Mouse (Mus musculus) lung, postnatal 4 days (tissue): ENCODE data around the gene Exoc2.

Experiments used
- DNase-seq, 2 experiments: peaks; one replicate each; pipeline ENCODE4 v3.0.0; 2021

The Exoc2 gene

DNA sequence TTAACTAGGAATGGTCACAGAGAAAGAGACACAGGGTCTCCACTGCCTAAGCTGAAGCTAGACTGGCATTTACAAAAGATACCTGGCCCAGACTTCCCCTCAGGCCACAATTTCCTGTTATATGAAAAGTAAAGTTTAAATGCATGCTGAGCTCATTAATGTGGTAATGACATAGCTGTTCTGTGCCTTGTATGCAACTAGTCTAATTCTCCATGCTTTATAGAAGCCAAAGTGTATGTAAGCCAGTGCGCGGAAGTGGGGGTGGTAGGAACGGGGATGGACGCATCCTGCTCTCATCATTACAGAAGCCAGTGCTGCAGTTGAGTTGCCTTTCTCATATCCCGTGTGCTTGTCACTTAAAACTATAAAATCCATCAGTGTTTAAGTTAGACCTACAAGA lies 156.5 kb downstream of the Exoc2 start:
- no peak for DNase-seq

GRCm38 (mm10) chr13:30814256-30814655 lies 159.6 kb downstream of the Exoc2 start:
- DNase-seq: peak in 1 of 2 experiments; percentile 19

- DNase-seq: no peak
Observed at GRCm38 (mm10) chr13:30813464-30813863, 160.4 kb downstream of the Exoc2 start.

DNA sequence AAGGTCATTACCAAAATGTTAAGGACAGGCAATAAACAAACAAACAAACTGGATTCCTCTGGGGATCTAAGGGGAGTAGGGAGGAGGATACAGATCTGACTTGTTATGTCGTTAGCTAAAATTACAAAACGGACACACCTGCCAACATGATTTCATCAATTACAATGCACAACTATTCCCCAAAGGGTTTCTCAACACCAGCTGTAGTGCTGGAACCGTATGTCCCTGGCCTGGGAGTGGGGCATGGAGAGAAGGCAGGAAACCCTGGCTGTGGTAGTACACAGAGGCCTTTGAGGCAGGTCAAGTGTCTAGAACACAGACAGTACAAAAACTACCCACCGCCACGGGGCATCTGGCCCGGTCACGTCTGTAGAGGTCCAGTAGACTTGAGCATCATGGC lies 164.7 kb downstream of the Exoc2 start:
- DNase-seq: no peak

GRCm38 (mm10) chr13:30802336-30802955 lies 171.4 kb downstream of the Exoc2 start:
- no peak for DNase-seq

- no peak for DNase-seq
Observed at GRCm38 (mm10) chr13:30801886-30802285, 172.0 kb downstream of the Exoc2 start.

- no peak for DNase-seq
Observed at GRCm38 (mm10) chr13:30795960-30796359, 177.9 kb downstream of the Exoc2 start.

GRCm38 (mm10) chr13:30793616-30794015 lies 180.3 kb downstream of the Exoc2 start:
- no peak for DNase-seq

DNA sequence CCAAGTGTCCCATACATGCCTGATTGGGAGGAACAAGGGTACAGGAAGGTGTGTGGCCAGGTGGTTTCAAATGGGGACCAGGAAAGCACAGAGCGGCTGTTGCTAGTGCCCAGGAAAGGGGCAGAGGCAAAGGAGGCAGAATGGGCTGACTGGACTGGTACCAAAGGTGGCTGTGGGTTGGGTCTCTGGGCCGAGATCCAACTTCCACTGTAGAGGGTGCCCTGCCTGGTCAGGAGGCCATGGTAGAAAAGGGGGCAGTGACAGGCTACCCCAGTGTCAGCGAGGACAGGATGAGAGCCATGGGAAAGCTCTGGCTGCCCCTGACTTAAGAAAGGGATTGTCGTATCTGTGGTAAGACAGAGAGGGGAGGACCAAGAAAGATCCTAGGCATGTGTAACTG lies 180.7 kb downstream of the Exoc2 start:
- no peak for DNase-seq

DNA sequence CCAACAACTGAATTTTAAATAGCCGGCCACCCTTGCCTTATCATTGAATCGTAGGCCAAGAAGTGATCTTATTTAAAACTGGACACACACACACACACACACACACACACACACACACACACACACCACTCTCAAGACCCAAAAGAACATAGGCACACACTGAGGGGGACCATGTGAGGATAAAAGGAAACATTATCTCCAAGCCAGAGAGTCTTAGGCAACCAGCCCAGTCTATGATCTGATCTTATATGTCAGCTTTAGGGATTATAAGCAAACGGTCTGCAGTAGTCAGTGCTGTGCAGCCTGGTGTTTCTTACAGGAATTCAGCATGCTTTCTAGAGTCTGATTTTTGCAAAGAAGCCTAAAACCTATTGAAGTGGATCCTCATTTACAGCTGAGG lies 181.2 kb downstream of the Exoc2 start:
- DNase-seq: no peak

GRCm38 (mm10) chr13:30792308-30792707 lies 181.6 kb downstream of the Exoc2 start:
- no peak for DNase-seq

GRCm38 (mm10) chr13:30790016-30790415 lies 183.9 kb downstream of the Exoc2 start:
- DNase-seq: no peak

- no peak for DNase-seq
Observed at GRCm38 (mm10) chr13:30788421-30788820, 185.5 kb downstream of the Exoc2 start.

GRCm38 (mm10) chr13:30787960-30788359 lies 185.9 kb downstream of the Exoc2 start:
- no peak for DNase-seq

DNA sequence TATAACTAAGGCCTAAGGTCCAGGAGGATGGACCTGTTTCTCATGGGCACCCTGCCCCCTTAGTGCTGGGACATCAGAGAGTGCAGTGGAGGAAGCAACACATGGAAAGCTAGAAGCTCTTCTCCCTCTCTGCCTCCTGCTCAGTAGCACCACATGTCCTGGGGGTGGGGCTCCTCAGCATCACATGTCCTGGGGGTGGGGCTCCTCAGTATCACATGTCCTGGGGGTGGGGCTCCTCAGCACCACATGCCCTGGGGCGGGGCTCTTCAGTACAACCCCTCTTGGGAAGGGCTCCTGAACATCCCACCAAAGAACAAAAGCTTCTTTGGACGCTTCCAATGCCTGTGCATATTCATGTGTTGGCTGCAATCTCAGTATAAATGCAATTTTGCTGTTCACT lies 186.3 kb downstream of the Exoc2 start:
- DNase-seq: no peak

- no peak for DNase-seq
Observed at GRCm38 (mm10) chr13:30787036-30787320, 186.9 kb downstream of the Exoc2 start.

GRCm38 (mm10) chr13:30786235-30787035 lies 187.5 kb downstream of the Exoc2 start:
- no peak for DNase-seq

- no peak for DNase-seq
Observed at GRCm38 (mm10) chr13:30785423-30786040, 188.4 kb downstream of the Exoc2 start.

GRCm38 (mm10) chr13:30782419-30782818 lies 191.5 kb downstream of the Exoc2 start:
- DNase-seq: no peak

DNA sequence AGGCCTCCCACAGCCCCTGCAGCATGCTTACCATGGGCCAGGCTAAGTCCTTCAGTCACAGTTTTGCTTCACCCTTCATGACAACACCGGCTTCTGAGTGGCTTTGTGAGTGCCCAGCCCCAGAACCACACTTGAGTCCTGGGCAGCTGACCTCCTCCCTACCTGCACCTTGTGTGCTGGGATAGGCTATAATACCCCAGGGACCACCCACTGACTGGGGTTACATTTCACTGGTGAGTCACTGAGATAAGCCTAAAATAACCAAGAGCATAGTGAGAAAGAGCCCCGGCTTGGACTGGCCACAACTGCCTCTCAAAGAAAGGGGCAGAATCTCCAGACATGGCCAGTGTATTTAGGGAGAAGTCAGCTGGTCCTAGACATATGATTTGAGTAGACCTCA lies 192.0 kb downstream of the Exoc2 start:
- no peak for DNase-seq

GRCm38 (mm10) chr13:30777678-30778179 lies 196.2 kb downstream of the Exoc2 start:
- DNase-seq: no peak

- DNase-seq: no peak
Observed at GRCm38 (mm10) chr13:30776021-30776420, 197.9 kb downstream of the Exoc2 start.

DNA sequence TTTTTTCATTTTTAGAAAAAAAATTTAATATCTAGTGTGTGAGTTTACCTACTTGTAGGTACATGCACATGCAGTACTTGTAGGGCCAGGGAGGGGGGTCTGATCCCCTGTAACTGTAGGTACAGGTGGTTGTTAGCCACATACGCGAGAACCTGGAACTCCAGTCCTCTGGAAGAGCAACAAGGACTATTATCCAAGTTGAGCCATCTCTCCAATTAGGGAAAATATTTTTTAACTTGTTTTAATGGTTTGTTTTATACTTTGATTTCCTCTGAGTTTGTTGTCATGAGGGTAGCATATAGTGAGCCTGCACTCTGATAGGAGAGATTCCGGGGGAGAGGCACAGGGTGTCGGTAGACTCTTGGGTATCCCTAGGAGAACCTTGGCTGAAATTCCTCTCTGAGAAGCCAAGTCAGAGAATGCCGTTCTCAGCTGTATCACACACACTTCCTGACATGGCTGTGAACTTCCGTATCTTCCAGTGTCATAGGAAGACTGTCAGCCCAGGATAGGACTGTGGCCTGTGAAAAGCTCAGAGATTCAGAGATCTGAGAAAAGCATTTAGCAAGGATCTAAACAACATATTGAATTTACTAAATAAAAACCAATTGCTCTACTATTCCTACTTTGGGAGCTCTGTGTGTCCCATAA lies 206.3 kb downstream of the Exoc2 start:
- DNase-seq: no peak
